Mouse (Mus musculus): ENCODE measurements at regions not wholly inside any gene's neighbourhood (a gene's known extent, or its start where the extent isn't known, plus 50 kb on each side); places are given as distances from the start of the nearest gene placed in this dataset.

- DNase-seq, result no peak
These were observed 608.7 kb downstream of the Vrk1 start for GRCm38 (mm10) chr12:106618684-106619083.

DNA sequence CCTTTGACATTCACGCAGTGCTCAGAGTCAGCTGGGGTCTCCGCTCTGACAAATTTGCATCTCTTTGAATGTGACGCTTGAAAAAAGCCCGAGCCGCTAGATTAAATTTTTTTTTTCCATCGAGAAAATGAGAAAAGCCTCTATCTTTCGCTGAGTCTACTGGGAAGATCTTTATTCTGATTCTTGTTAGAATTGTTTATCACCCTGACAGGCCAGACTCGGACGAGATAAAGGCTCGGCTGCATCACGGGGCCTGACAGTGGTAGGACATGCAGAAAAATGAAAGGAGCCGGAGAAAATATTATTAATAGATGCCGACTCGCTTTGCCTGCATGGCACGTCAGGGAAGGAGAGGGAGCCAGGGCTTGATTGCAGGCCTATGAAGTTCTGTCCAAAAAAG lies 616.8 kb downstream of the Vrk1 start:
- no peak for DNase-seq

DNA sequence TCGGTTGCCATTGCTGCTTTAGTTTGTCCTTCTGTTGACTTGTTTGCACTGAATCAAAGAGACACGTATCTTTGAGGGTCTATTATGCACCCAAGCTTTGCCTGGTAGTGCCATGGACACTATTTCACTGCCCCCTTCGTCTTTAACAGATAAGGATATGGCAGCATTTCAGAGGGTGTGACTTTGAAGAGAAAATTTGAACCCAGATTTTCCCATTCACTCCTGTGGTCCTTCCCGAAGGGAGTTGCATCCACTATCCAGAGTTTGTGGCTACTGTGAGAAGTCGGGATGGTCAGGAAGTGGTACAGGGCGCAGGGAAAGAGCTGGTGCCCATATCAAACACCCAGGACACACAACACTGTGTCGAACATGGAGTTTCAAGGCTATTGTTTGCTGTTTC lies 622.5 kb downstream of the Vrk1 start:
- DNase-seq, result no peak

- DNase-seq, result peak; percentile 47
These were observed 623.1 kb downstream of the Vrk1 start for GRCm38 (mm10) chr12:106633096-106633495.

DNA sequence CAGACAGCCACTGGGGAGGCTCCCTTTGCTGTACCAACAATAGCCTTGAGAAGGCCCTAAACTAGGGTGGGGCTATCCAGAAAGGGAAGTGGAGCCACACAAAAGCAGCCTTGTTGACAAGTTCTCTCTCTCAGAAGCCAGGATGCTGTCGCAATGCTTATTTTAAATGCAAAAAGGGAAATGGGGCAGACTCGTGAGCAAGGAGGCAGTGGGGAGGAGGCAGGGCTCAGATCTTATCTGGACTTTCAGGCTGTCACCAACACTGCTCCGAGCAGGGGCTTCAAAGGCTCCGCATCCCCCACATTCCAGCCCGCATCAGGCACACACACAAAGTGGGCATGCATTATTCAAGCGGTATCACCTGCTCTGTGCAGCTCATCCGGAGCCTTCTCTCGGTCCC lies 648.3 kb downstream of the Vrk1 start:
- DNase-seq, result no peak

- no peak for DNase-seq
These were observed 663.3 kb downstream of the Vrk1 start for GRCm38 (mm10) chr12:106673232-106673766.

DNA sequence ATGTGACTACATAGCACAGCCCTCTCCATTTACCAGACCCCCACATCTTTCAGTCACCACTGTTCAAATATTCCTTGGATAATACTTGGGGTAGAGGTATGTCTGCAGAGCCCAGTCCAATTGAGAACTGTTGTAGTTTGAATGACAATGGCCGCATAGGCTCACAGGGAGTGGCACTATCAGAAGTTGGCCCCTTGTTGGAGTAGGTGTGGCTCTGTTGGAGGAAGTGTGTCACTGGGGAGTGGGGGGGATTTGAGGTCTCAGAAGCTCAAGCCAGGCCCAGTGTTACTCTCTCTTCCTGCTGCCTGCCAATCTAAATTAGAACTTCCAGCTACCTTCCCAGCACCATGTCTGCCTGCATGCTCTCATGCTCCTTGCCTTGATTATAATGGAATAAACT lies 664.7 kb downstream of the Vrk1 start:
- DNase-seq, result no peak

DNA sequence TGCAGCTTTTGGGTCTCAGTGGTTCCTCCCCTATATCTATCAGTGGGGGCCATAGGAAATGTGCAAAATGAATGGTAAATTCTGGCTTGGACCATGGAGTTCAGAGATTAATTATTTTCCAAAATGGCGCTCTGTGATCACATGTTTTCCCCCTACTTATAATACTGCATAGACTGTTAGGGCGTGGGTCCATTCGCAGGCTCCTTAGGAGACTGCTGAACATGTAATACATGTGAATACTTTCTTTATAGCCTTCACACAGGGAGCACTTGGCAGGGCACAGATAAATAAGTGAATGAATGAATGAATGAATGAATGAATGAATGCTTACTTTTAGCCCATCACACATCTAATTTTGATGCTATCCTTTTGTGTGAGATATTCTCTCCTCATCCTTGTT lies 666.1 kb downstream of the Vrk1 start:
- no peak for DNase-seq

DNA sequence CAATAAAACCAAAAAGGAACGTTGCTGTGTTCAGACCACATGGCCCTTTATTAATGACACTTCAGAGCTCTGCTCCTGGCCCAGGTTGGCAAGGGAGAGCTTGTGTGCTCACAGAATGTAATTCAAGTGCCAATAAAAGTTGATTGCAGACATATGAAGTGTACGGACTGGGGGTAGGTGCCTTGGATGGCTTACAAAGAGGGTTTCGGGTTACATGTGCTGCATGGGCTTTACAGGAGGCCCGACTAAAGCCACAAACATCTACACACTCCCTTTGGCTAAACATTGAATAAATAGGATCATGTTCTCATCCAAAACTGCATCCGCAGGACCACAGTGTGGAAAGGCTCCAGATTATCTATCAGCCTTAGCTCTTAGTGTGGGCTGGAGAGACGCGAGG lies 666.5 kb downstream of the Vrk1 start:
- no peak for DNase-seq

DNA sequence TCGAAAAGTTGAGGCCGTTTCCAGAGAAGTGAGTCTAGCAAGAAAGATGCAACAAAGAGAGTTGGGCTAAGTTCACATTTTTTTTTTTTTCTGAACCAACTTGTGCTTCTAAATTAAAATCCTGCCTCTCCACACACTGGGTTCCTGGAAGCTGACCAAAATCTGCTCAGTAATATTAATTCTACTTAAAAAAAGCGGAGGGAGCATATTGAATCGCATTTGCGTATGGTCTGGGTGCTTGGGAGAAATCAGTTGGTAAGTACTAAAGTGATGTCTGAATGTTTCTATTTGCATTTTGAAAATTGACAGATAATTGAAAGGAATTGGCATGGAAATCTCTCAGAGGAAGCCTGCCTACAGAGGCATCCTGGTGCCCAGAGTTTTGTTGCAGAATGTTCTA lies 676.0 kb downstream of the Vrk1 start:
- DNase-seq, result no peak

- DNase-seq, result no peak
These were observed 677.7 kb downstream of the Vrk1 start for GRCm38 (mm10) chr12:106687751-106688150.

DNA sequence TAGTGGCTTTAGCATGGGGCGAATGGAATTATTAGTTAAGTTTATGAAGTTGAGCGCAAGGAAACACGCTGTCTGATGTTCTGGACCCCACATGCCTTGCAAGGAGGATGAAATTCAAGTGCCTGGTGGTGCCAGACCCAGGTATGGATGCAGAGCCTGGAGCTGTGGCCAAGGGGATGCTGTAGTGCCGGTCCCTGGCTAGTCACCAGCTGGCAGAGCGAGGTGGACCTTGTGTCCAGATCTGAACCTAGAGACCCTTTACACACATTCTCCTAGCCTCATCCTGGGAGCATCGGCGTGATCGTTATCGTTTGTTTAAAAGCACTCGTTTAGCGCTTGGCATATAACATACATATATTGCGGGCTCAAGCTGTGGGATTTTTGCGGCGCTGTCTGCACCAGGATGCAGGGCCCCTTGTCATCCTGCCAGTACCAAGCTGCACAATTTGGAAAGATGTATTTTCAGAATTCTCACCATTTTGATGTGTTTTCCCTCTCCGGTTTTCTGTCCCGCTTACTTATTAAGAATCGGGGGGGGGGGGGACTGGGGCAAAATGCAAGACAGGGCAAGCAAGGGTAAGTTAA lies 678.2 kb downstream of the Vrk1 start:
- no peak for DNase-seq

GRCm38 (mm10) chr12:106702958-106703357 lies 692.9 kb downstream of the Vrk1 start:
- no peak for DNase-seq

DNA sequence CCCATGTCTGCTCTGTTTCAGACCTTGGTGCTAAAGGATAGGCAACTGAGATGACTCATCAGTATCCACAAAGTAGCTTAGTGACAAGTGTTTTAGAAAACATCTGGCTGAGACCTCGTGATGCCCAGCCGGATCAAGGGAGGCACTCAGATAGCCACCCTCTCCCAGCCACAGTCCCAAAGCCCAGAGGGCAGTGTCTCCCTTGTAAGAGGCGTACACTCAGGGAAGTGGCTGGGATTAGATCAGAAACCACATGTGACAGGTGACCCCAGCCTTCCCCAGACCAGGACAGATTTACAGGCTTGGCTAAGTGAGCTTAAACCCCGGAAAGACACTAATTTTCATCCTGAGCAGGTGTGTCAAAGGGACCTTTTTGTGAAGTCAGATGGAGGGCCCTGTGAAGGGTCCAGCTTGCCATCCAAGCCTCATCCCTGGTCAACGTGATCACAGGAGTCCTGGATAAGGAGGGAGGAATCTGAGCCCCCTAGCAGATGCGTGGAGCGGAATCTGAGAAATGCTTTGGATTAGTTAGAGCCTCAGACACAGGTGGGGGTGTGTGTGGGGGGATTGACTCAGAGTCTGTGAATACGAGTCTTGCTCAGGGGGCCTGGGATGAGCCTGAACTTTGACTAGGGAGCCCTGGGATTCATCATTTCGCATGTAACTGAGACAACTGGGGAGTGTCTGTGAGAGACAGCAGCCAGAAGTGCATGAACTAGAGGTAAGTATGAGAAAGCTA lies 711.4 kb downstream of the Vrk1 start:
- no peak for DNase-seq

GRCm38 (mm10) chr12:106722010-106722362 lies 712.0 kb downstream of the Vrk1 start:
- no peak for DNase-seq

- no peak for DNase-seq
These were observed 712.7 kb downstream of the Vrk1 start for GRCm38 (mm10) chr12:106722761-106723160.

- no peak for DNase-seq
These were observed 716.9 kb downstream of the Vrk1 start for GRCm38 (mm10) chr12:106726920-106727319.

DNA sequence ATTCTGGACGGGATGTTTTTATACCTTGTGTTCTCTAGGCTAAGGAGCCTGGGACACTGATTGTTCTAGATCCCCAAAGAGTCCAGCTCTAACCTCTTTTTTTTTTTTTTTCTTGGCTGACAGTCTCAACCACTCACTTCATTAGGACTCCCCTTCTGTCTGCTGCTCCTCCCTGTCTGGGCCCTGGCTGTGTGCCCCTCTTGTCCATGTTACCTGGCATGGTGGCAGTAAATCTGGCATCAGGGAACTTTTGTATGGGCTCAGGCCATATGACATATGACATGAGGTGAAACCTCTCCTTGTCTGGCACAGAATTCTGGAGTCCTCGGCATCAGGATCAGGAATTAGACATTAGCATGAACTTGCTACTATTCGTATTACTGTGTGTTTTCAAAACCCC lies 717.5 kb downstream of the Vrk1 start:
- no peak for DNase-seq

- no peak for DNase-seq
These were observed 719.7 kb downstream of the Vrk1 start for GRCm38 (mm10) chr12:106729686-106730085.

- DNase-seq, result no peak
These were observed 722.3 kb downstream of the Vrk1 start for GRCm38 (mm10) chr12:106732108-106732857.

- DNase-seq, result no peak
These were observed 738.7 kb downstream of the Vrk1 start for GRCm38 (mm10) chr12:106748765-106749164.

DNA sequence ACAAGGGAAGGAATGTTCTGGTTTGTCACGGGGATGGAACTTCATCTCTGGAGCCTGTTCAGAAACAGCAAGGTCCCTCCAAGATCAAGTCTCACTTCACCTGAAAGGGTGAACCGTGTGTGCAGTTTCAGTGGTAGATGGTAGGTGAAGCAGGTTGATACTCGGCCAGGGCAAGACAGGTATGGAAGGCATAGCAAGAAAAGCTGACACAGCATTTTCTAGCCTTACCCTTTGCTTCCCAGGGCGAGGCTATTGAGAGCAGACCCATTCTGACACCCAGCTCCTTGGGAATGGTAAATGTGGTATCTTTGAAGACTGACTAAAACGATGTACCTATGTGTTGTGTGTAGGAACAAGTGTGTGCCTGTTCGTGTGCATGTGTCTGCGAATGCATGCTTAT lies 724.9 kb upstream of the 3110018I06Rik start:
- DNase-seq, result no peak

GRCm38 (mm10) chr12:106764516-106764915 lies 723.9 kb upstream of the 3110018I06Rik start:
- DNase-seq, result no peak

DNA sequence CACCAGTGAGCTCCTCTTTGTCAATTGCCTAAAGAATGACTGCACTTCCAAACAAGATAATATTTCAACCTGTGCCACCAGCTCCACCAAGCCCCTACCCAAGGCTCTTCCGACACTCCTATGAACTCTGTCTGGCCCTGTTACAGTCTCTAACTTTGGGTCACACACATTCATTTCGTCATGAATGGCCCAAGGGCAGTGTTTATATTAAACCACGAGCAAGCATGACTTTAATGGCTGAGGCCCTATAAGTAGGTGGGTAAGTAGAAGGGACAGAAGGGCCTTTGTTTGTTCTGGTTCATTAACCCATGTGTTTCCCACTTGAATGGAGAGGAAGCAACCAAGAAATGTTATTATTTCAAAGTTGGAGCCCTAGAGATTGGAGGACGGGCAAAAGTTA lies 714.9 kb upstream of the 3110018I06Rik start:
- no peak for DNase-seq
